Mouse (Mus musculus): Measurements from ENCODE around the gene Enox1. TPM values are rescaled to one million over a fixed set of nuclear protein-coding genes. Genes with fewer than 3 reads are reported as not detected.

The Enox1 gene
- polyA plus RNA-seq, 1 experiment = 0.32 TPM

DNA sequence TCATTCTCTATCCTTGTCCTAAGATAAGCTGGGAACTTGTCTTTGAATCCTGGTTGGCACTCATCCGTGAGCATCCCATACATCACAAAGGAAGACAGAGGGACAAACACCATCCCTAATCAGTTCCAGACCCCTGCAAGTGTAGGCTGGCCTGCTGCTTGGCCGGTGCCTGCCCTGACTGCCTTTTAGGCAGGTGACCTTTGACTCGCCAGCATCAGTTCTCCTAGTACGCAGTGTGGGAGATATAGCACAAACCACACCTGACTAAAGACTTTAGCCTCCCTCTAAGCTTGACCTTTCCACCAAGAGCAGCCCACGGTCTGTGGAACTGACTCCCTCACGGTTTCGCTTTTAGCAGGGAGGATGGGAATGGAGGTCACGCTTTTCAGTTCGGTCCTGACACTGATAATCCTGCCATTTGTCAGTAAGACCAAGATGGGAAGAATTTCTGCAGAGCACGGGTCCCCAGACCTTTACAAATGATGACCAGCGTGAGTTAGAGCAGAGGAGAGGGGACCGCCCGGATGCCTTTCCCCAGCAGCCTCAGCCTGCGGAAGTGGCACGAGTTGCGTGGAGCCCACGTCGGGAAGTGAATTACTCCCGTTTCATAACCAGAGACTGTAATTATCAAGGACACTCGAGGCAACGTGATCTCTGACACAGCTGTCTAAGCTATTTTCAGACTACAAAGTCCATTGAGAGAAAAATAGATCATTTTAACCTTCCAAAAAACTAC lies 550.1 kb downstream of the Enox1 start:
- no peak for DNase-seq (ENCODE audit: low read depth, low spot score)
- WGBS = 81% methylated on average over 21 of the region's 21 CpGs

DNA sequence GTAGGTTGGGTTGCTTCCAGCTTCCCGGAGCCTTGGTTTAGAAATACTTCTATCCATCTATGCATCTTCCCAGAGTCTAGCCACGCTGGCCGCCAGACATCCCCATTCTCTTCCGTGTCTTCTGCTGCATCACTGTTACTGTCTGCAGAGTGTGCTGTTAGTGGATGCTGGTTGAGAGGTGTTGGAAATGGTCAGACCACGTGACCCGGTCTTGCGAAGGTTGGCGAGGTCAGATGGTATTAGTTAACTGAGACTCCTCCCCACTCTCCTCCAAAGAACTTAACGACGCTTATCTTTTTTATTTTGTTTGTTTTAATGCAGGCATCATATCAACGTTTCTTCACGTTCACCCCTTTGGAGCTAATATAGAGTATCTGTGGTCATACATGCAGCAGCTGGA lies 550.7 kb downstream of the Enox1 start:
- 72% methylated on average over 12 of the region's 12 CpGs for WGBS
- DNase-seq (ENCODE audit: low read depth, low spot score) = no peak

DNA sequence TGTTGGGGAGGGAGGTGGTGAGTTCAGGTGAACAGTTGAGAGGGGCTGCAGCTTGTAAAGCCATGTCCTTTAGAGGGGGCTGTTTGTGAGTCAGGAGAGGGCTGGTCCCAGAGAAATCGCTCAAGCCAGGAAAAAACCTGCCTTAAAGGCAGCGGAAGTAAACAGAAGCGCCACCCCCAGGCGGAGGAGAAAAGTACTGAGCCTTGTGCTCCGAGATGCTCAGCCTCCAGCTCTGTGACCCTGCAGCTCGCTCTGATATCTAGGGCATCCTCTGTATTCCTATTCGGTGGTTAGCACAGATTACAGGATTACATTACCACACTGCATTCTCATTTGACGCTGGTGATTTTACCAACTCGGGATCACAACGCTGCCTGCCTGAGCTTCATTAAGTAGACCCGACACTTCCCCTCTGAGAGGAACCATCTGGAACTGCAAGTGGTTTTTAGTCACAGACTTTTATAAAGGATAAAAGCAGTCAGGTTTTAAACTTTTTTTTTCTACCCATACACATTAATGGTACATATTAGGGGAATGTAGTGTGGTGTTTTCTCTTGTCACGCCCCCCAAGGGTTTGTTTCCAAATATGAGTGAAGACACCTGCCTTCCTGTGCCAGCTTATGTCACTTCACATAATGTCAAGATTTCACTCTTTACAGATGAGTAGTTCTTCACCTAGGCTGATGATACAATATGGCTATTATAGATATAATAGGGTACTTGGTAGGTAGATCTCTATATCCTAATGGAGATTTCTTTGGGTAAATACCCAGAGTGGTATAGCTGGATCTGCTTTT lies 552.0 kb downstream of the Enox1 start:
- DNase-seq (ENCODE audit: low read depth, low spot score) = no peak
- WGBS = 58% methylated on average over 12 of the region's 12 CpGs

DNA sequence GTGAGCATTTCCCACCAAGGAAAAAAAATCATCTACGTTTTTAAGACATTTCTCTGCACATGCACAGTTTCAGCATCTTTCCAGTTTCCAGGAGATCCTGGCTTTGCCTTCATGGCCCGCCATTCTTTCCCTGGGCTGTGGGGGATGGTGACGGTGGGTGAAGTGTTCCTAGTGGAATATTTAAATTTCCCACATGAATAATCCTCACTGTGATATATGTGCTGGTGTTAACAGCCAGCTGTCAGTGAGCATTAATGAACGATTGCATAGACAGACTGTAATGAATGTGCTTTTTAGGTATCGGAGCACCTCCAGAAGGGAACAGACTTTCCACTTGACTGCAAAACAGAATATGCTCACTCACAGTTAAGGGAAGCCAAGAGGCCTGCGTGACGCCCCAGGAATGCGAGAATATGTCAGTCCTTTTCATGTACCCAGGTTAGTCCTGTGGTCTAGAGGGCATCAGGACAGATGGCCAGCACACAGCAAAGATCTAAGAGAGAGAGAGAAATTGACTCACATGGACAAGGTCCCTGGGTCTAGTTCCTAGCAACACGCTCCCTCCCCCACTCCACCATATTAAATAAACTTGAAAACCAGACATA lies 558.5 kb downstream of the Enox1 start:
- 84% methylated on average over 9 of the region's 9 CpGs for WGBS
- DNase-seq (ENCODE audit: low read depth, low spot score) = no peak

DNA sequence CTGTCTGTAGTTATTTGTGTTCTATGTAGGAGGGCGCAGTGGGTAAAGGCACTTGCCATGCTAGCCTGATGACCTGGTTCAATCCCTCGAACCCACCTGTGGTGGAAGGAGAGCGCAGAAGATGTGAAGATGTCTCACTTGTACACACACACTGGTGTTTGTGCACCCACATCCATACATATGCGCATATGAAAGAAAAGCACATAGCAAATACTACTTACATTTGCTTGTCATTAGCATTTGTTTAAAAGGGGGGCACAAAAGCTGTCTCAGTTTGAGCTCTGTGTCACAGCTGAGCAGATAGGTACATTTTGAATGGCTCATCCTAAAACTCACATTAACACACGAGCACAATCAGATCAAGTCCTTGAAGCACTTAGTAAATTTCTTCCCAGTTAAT lies 560.4 kb downstream of the Enox1 start:
- WGBS = 91% methylated on average over 5 of the region's 5 CpGs
- no peak for DNase-seq (ENCODE audit: low read depth, low spot score)

DNA sequence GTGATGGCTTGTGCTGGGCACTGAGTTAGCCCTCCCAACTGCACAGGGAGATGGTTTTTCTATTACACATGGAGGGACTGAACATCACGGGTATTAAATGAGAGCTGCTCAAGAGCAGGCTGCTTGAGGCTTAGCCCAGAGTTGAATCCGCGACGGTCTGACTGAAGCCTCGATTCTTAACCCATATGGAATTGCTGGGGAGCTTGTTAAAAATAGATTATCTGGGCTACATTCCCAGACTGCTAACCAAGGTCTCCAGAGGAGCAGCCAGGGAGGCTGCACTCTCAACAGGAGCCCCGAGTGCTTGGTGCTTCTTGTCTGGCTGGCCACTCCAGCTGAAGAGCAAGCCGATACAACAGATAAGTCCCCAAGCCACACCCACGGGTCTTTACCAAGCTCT lies 562.3 kb downstream of the Enox1 start:
- WGBS = 64% methylated on average over 8 of the region's 8 CpGs
- no peak for DNase-seq (ENCODE audit: low read depth, low spot score)

DNA sequence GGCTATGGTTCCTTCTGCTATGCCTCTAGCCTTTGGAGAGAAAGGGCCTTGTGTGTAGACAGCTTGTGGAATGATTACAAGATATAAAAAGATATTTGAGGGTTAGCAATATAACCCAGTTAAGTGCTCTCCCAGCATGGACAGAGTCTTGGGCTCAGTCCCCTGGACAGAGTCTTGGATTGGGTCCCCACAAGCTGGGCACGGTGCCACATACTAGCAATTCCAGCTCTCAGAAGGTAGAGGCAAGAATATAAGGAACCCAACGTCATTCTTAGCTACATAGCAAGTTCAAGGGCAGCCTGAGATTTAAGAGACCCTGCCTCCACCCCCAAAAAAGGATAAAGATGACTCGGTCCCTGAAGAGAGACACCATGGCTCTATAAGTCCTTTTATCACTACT lies 581.5 kb downstream of the Enox1 start:
- WGBS = 62% methylated on average over 3 of the region's 3 CpGs
- DNase-seq (ENCODE audit: low read depth, low spot score) = no peak

DNA sequence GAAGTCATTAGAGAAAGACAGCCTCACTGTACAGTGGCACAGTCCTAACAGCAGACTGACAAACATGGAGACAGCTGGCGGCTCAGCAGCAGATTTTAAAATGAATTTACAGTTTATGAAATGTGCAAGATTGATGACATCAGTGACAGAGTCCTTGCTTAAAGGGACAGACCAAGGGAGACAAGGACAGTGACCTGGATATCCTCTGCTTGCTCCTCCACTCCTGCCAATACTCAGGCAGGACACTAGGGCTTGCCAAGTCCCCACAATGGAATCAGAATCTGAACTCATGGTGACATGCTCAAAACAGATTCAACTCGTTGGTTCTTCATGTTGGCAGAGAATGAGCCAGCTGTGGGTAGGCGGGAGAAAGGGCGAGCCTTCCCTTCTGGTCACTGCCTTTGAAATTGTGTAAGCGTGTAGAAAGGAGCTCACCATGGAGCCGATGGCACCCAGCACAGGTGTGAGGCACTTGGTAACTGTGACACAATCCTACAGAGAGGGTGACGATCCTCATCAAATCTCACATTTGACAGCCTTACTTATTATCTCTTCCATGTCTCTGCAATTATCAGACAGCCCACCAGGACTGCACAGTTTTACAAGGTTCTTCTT lies 582.3 kb downstream of the Enox1 start:
- DNase-seq (ENCODE audit: low read depth, low spot score) = no peak
- WGBS = 82% methylated on average over 7 of the region's 7 CpGs

DNA sequence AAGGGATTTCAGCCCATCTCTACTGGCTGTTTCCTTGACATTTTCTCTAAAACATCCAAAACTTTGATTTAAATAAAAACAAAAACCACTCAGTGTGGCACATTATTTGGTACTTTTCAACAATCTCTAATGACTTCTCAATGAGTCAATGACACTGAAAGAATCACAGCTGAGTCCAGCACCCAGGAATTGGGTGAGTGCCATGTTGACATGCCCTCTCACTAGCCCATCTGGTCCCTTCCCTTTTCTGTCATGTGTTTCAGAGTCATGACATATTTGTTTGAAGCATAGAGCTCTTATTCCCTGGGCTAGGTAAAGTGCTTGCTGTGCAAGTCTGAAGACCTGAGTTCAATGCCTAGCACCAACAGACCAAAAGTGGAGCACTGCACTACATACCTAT lies 582.8 kb downstream of the Enox1 start:
- no peak for DNase-seq (ENCODE audit: low read depth, low spot score)

DNA sequence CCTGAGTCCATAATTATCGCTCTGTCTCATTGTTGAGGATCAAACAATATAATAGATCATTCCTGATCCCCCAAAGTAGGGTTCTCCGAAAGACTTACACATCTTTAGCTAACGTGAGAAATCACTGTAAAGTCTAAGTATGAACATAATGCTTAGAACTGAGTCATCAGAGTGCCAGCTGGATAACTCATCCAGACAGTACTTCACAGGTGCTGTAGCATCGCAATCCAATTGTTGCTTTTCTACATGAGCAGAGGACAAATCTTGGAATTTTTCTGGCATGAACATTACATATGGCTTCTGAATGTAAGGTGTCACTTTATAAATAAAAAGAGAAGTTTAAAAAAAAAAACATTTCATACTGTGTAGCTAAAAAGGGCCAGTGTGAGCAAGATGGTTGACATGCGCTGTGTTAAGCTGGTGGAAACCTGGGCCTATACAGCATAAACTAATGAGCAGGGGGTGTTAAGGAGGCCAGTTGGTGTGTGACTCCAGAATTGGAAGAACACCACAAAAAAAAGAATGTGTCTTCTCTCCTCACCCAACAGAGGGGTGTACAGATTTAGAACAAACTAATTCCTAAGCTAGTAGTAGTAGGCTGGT lies 588.2 kb downstream of the Enox1 start:
- WGBS = 93% methylated on average over 5 of the region's 5 CpGs
- DNase-seq (ENCODE audit: low read depth, low spot score) = no peak

DNA sequence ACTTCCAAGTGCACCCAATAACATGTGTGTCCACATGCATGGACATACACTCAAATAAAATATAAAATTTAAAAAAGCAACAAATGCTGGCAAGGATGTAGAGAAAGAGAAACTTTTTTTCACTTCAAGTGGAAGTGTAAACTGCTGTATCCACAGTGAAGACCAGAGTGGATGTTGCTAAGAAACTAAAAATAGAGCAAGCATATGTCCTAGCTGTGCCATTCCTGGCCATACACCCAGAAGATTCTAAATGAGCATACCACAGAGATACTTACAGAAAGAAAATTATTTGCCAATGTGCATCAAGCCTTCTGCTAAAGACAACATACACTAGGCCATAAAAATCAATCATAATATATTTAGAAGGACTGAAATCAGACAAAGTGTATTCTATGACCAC lies 592.4 kb downstream of the Enox1 start:
- DNase-seq (ENCODE audit: low read depth, low spot score) = no peak

Other genes starting within 250 kb of the Enox1 start
- 0.61 and 1.1 TPM in 2 replicates for gene Ccdc122, start 120.0 kb upstream of the Enox1 start, polyA plus RNA-seq (2012; rRNA removed)
- 4.4 and 5.2 TPM in 2 replicates for gene Lacc1, start 119.9 kb upstream of the Enox1 start, polyA plus RNA-seq (2012; rRNA removed)